Mouse (Mus musculus) yolk sac, embryonic 10.5 days (tissue): ENCODE data around the gene Kcnq1.

Experiments used
- DNase-seq: peaks from one replicate; pipeline ENCODE4 v3.0.0-alpha.2; 2017; ENCODE audit warnings: low spot score

Kcnq1 gene

DNA sequence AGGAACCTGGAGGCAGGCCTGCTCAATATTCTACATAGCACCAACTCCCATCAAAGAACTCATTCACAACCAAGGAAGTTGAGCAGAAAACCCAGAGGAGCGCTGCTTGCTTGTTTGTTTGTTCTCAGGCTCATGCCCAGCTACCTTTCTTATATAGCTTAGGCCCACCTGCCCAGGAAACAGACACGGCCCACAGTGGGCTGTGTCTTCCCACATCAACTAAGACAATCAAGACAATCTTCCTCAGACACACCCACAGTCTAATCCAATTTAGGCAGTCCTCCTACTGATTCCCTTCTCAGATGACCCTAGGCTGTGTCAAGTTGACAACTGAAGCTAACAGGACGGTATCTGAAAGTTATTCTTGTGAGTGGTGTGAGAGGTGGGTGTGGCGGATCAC lies at the start of gene Kcnq1:
TSS of gene Kcnq1 (plus strand) at position 301 of the 400 bp plus-strand sequence.
- DNase-seq = no peak

DNA sequence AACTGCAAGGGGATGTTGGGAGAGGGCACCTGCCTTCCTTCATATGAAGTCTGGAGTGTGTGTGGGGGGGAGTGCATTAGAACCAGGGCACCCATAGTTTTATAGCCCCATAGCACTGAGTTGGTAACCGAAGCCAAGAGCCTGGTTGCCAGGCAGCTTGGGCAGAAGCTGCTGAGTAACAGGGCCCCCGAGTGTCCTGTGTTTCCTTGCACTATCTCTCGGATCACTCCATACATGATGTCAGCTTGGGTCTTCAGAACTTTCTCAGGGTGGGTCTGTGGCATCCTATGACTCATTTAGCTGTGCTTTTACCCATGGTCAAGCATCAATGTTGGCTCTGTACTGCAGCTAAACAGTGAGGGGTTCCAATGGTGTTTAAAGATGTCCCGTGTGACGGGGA lies 49.1 kb upstream of the Kcnq1 start:
- no peak for DNase-seq

DNA sequence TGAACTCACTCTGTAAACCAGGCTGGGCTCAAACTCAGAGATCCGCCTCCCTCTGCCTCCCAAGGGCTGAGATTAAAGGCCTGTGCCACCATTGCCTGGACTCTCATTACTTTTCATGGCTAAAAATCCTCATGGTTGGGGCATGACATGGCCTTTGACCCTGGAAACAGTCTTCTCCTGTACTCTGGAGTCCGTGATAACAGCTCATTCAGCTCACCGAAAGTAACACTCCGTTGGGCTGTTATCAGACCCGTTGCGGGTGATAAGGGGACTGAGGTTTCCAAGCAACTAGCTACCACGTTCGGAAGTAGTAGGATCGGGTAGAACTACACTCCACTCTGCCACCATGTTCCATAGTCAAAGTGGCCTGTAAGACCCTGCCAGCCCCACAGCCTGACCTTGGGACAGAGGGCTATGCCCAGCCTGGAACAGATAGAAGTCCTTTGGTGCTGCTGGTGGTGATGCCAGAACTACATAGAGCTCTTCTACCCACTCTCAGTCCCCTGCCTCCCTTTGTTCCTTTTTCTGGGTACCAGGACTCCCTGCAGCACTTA lies 48.4 kb upstream of the Kcnq1 start:
- no peak for DNase-seq

DNA sequence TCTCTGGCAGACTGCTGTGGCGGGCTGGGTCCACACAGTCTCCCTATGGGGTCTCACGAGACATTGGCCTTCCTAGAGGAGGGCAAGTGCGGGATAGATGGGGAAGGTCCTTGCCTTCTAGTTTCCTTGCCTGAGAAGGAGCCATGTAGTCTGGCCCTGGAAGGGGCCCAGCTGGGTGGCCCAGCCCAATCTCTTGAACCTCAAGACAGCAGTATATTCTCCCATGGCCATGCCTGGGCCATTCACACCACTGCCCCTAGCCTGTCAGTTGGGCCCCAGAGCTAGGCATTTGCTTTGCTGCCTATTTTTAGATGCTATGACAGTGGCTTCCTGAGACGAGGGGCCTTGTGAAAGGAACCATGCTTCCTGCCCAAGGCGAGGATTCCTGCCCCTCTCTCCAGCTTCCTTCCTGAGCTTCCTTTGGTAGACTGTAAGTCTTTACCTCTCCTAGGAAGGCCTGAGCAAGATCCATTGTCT lies 47.9 kb upstream of the Kcnq1 start:
- no peak for DNase-seq

GRCm38 (mm10) chr7:143059202-143059870 lies 46.8 kb upstream of the Kcnq1 start:
- no peak for DNase-seq

DNA sequence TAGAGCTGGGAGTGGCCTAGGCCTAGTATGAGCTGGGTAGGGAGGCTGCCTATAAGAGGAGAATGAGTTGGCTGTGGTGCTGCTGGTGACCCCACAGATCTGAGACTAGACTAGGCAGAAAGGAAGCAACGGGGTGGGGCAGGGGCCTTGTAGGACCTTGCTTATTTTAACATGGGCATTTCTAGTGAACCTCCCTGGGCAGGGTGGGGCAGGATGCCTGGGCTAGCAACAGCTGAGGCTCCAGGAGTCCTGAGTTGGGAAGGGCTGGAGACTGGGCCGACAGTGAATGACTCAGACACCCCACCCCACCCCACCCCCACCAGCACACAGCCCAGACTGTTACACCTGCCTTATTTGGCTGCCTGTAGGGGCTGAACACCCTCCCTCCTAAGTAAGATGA lies 43.5 kb upstream of the Kcnq1 start:
- no peak for DNase-seq

DNA sequence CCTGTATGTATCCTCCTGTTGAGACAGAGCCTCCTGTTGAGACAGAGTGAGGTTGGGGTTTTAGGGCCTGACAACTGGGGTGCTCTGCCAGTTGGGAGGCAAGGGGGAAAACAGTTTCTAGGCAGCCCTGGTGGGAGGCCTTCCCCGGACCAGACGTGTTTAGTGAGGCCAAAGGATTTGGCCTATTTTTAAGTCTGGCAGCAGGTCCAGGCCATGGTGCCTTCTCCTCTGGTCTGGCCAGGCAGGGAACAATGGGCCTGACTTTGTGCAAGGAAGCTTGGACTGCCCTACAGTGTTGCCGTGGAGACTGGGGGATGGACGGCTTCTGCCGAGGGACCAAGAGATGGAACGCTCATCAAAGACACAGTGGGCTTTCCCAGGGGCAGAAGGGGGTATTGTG lies 41.9 kb upstream of the Kcnq1 start:
- DNase-seq = no peak

GRCm38 (mm10) chr7:143065692-143066091 lies 40.5 kb upstream of the Kcnq1 start:
- no peak for DNase-seq

- DNase-seq = no peak
Measured at GRCm38 (mm10) chr7:143067469-143067868, 38.7 kb upstream of the Kcnq1 start.

- no peak for DNase-seq
Measured at GRCm38 (mm10) chr7:143067897-143068296, 38.3 kb upstream of the Kcnq1 start.

DNA sequence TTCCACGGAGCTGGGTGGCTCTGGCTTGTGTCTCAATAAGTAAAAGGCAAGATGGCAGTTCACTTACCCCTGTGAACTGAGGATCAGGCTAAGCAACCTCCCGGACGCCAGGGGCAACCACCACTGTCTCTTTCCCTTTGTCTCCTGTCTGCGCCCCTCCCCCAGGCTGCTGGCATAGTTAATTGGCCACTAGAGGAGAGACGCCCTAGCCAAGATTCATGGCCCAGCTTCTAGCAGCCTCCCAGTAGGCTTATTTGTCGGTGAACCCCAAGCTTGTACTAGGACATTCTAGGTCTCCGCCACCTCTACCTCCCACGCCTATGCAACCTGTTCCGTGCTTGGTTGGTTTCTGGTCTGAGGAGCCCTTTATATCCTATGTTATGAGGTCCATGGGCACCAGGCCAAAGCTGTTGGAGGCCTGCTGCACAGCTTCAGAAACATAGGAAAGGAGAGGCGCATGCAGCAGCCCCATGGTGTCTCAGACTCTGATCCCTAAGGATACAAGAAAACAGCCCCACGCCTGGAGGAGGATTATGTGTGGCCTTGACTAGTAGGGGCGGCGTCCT lies 37.8 kb upstream of the Kcnq1 start:
- no peak for DNase-seq

GRCm38 (mm10) chr7:143068882-143069591 lies 37.1 kb upstream of the Kcnq1 start, which contains the start of gene Tssc4:
Gene Tssc4 (plus strand): TSS chr7:143069249.
- DNase-seq = peak; percentile 97

- no peak for DNase-seq
Measured at GRCm38 (mm10) chr7:143069751-143070400, 36.3 kb upstream of the Kcnq1 start.

- DNase-seq = no peak
Measured at GRCm38 (mm10) chr7:143070506-143071070, 35.6 kb upstream of the Kcnq1 start.

GRCm38 (mm10) chr7:143072605-143073004 lies 33.6 kb upstream of the Kcnq1 start:
- no peak for DNase-seq

GRCm38 (mm10) chr7:143073086-143073485 lies 33.1 kb upstream of the Kcnq1 start:
- no peak for DNase-seq

GRCm38 (mm10) chr7:143075394-143075793 lies 30.8 kb upstream of the Kcnq1 start:
- no peak for DNase-seq

DNA sequence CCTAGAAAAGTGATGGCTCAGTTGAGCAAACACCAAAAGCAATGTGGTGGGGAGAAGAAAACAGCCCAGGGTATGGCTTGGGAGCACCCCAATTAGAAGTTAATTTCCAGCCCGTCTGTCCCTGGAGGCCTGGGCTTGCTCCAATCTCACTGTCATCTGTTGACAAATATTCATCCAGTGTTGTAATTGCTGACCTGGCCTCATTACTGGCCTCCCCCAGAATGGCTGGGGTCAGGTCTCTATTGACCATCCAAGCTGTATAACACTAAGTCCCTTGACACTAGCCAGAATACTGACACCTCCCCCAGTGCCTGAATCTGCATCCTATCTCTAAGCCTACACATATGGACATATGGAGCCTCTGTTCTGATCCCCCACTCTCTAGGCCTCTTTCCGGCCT lies 28.8 kb upstream of the Kcnq1 start:
- DNase-seq = no peak

GRCm38 (mm10) chr7:143082024-143082423 lies 24.1 kb upstream of the Kcnq1 start:
- DNase-seq = no peak

- no peak for DNase-seq
Measured at GRCm38 (mm10) chr7:143083708-143084107, 22.5 kb upstream of the Kcnq1 start.

DNA sequence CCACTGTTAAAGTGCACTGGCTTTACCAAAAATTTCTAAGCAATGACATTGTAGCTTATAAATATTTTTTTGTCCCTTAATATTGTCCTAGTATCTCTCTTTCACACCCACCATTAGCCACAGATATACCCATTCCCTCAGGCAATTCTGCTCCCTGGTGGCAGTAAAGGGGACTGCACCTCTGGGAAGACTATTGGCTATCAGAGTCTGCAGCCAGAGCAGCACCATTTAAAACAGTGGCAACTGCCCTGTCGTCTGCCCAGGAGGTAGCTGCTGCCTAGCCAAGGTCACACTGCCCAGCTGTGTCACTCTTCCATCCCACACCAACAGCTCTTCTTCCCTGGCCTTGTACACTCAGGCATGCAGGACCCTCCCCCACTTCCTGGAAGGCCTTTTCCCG lies 19.8 kb upstream of the Kcnq1 start:
- peak; percentile 32 for DNase-seq

GRCm38 (mm10) chr7:143087070-143087579 lies 19.0 kb upstream of the Kcnq1 start:
- peak; percentile 31 for DNase-seq
